Mouse (Mus musculus): ENCODE data around the gene Hoxd13.

Gene Hoxd13

DNA sequence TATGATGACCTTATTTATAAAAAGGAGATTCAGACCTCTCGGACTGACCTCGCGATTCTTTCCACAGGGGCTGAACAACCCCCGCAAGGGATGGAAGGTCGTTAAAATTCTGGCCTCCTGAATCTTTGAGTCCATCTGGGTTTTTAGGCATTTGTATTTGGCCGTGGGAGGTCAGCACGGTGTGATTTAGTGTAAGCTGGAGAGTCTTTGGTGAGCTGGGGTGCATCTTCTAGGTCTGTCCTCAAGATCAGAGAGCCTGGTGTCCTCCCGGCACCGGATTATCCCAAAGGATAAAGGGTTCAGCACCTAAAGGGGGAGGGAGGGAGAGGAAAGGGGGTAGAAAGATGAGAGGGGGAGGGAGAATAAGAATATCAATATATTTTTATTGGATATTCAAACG lies 35.2 kb downstream of the Hoxd13 start:
- no peak for TF ChIP-seq GATA4 (IDR thresholded peaks at IDR 0.05; ENCODE audit: insufficient replicate concordance, low read length)

GRCm38 (mm10) chr2:74703720-74704392 lies 35.7 kb downstream of the Hoxd13 start:
- no peak for TF ChIP-seq GATA4 (IDR thresholded peaks at IDR 0.05; ENCODE audit: insufficient replicate concordance, low read length)

GRCm38 (mm10) chr2:74704393-74704998 lies 36.4 kb downstream of the Hoxd13 start, which contains the start of gene Hoxd8:
Gene Hoxd8 (plus strand): TSS chr2:74704615.
- no peak; the same call in 1 of the 2 replicates for TF ChIP-seq GATA4 (IDR thresholded peaks at IDR 0.05; ENCODE audit: insufficient replicate concordance, low read length)

DNA sequence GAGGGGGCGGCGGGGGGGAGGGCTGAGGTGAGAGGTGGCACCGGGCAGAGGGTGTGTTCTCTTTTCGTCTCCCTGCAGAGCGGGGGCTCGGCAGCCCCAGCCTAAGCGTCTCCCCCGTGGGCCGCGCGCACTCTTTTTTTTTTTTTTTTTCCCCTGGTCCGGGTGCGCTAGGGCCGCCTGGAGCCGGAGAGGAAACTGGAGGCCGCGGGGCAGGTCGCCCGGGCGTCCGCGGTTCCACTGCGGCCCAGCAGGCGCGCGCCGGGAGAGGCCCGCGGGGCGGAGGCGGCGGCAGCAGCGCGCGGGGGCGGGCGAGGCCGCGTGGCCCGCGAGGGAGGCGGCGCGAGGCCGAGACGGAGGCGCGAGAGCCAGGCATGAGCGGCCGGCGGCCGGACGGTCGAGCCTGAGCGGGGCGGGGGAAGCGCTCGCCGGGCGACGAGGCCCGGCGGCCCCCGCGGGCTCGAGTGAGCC lies 36.9 kb downstream of the Hoxd13 start:
- TF ChIP-seq GATA4 (IDR thresholded peaks at IDR 0.05; ENCODE audit: insufficient replicate concordance, low read length) = no peak

GRCm38 (mm10) chr2:74705467-74706089 lies 37.5 kb downstream of the Hoxd13 start:
- no peak for TF ChIP-seq GATA4 (IDR thresholded peaks at IDR 0.05; ENCODE audit: insufficient replicate concordance, low read length)

GRCm38 (mm10) chr2:74706393-74706960 lies 38.4 kb downstream of the Hoxd13 start:
- no peak for TF ChIP-seq GATA4 (IDR thresholded peaks at IDR 0.05; ENCODE audit: insufficient replicate concordance, low read length)

DNA sequence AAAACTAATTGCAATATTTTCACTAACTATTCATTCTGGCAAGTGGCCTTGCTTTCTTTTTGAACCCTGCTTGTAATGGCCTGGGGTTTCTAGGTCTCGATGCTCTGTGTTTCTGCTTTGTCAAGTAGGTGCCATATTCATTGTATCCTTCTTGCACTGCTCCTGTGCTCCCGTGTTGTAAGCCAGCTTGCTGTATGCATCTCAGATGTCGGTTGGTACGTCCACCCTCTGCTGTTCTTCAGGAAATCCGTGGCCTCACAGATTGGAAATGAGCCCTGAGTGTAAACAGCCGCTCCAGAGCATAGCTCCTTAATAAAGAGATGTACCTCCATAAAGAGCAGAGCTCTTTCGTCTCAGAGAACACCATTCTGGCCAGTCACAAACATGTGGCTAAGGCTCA lies 39.5 kb downstream of the Hoxd13 start:
- no peak for TF ChIP-seq GATA4 (IDR thresholded peaks at IDR 0.05; ENCODE audit: insufficient replicate concordance, low read length)

DNA sequence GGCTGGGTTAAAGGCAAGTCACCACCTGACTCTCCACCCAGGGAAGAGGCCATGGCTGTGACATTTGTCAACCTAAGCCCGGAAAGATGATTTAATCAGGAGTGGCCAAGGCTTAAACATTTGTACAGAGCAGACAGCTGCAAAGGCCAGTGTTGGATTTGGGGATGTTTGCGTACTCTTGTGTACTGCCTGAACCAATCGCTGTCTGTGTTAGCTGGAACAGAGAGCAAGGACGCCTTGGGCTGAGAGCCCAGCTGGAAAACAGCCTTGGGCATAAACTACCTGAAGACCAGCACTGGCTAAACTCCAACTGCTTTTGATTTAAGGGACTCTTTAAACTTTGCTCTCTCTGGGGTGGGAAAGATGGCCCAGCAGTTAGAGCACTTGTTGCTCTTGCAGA lies 40.6 kb downstream of the Hoxd13 start:
- no peak for TF ChIP-seq GATA4 (IDR thresholded peaks at IDR 0.05; ENCODE audit: insufficient replicate concordance, low read length)

DNA sequence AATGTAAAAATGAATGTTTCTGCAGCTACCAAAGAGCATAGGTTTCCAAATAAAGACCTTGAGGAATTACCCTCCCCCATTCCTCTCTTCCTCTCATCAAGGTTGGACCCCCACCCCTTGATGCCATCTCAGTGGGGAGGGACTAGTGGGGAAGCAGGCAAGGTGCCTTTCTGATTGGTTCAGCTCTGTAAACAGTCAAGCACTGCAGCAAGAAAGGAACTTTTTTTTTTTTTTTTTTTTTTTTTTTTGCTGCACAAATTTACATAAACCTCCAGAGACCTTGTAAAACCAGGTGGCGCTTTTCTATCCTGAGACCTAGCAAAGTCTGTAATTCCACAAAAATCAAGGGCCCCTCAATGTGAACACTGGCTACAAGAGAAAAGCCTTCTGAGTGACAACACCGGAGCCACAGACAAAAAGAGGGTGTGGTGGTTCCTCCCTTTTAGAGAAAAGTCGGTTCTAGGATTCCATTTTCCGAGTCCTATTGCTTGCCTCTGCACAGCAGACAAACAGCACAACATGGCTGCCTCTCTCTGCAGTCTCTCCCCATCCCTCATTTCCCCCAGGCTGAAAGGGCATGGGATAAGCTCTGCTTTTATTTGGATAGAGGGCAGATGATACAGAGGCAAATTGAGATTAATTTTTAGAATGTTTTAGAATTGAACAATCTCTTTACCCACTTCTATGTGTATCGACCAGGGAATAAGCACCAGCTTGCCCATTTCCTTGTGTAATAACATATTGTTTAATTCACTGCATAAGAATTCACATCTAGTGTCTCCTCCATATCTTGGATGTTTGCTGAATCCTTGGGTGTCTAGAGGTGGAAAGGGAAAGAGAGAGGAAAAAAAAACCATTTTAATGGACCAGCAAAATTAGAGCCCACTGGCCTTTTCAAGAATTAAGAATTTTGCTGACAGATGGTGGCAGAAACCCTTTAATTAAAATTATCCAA lies 41.6 kb downstream of the Hoxd13 start:
- no peak for TF ChIP-seq GATA4 (IDR thresholded peaks at IDR 0.05; ENCODE audit: insufficient replicate concordance, low read length)

GRCm38 (mm10) chr2:74710929-74711543 lies 42.9 kb downstream of the Hoxd13 start:
- TF ChIP-seq GATA4 (IDR thresholded peaks at IDR 0.05; ENCODE audit: insufficient replicate concordance, low read length) = no peak

DNA sequence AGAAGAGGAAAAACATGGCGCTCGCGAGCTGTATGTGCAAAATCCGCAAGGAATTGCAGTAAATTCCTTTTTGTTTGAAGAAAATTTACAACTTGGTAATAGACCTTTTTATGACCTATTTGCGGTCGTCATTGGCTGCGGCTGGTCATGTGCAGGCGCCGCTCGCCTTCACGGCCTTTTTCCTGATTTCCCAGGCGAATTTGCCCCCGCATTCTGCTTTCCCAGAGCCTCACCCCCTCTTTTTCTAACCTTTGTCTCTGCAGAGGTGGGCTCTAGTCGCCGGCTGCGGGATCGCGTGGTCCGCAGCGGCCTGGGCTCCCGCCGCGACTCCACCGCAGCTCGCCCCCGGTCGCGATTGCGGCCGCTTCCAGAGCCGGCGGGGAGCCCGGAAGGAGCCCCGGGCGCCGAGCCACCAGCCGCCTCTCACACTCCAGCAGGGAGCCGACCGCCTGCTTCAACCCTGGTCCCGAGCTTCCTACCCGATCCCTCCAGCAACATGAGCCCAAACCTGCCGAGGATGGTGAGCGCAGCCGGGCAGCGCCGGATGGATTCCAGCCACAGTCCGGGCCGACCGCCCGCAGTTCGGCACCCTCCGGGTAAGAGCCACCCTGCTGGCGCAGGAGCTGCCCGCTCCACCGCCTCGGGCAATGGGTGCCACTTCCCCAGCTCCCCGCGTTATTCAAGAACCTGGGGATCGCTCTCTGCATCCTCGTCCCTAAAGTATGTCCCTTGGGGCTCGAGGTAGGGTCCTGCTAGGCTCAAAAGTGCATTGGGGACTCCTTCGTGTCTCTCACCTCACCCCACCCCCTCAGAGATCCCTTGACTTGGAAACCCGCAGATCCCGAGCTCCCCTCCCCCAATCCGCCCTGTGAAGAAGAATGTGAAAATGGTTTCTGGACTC lies 43.9 kb downstream of the Hoxd13 start, which contains the start of the genes Hoxd3 and Hoxd4:
TSS of gene Hoxd3 (plus strand) at position 207 of the 901 bp plus-strand sequence.
TSS of gene Hoxd4 (plus strand) at position 209 of the 901 bp plus-strand sequence.
- TF ChIP-seq GATA4 (IDR thresholded peaks at IDR 0.05; ENCODE audit: insufficient replicate concordance, low read length) = no peak

- no peak for TF ChIP-seq GATA4 (IDR thresholded peaks at IDR 0.05; ENCODE audit: insufficient replicate concordance, low read length)
Measured at GRCm38 (mm10) chr2:74713239-74714150, 45.4 kb downstream of the Hoxd13 start.
